Mouse (Mus musculus) liver, embryonic 16.5 days (tissue): ENCODE measurements around the gene Sox5. TPM values are rescaled to one million over a fixed set of nuclear protein-coding genes. Genes with fewer than 3 reads are reported as not detected.

ENCODE experiments used
- ATAC-seq: fragments of 200-750 bp; cut with Nextera tagmentation; 2 replicates; pipeline ENCODE4 v1.8.0; 2017; ENCODE audit warnings: low read depth, mild to moderate bottlenecking, moderate number of reproducible peaks, moderate library complexity
- H3K27ac ChIP-seq: fragments of 300-500 bp; sonication (generic); 2 replicates; pipeline ENCODE4 v1.5.1; 2014; ENCODE audit warnings: mild to moderate bottlenecking, low read length
- H3K27me3 ChIP-seq: fragments of 300-500 bp; sonication (generic); 2 replicates; pipeline ENCODE4 v1.6.1; 2014; ENCODE audit warnings: low read depth, low read length, mixed read lengths; ENCODE audit not compliant: control insufficient read depth, insufficient read depth
- H3K36me3 ChIP-seq: fragments of 300-500 bp; sonication (generic); 2 replicates; pipeline ENCODE4 v1.6.1; 2014; ENCODE audit warnings: mild to moderate bottlenecking; ENCODE audit not compliant: control insufficient read depth, insufficient read depth
- H3K4me1 ChIP-seq: fragments of 300-500 bp; sonication (generic); 2 replicates; pipeline ENCODE4 v1.6.1; 2014; ENCODE audit warnings: low read depth, low read length, mixed read lengths; ENCODE audit not compliant: control insufficient read depth
- H3K4me2 ChIP-seq: fragments of 300-500 bp; sonication (generic); 2 replicates; pipeline ENCODE4 v1.6.1; 2014; ENCODE audit warnings: low read depth, low read length, mixed read lengths
- H3K4me3 ChIP-seq: fragments of 300-500 bp; sonication (generic); 2 replicates; pipeline ENCODE4 v1.5.1; 2014; ENCODE audit warnings: low read depth, mild to moderate bottlenecking, low read length
- H3K9ac ChIP-seq: fragments of 300-500 bp; sonication (generic); 2 replicates; pipeline ENCODE4 v1.6.1; 2014; ENCODE audit warnings: low read depth, low read length
- H3K9me3 ChIP-seq: fragments of 300-500 bp; sonication (generic); replicated peaks from 2 replicates; pipeline ENCODE4 v1.6.1; 2016; ENCODE audit warnings: low read length; ENCODE audit not compliant: control insufficient read depth
- WGBS: fragments of 180-500 bp; shearing (Covaris S2); extraction: QIAGEN DNeasy Blood & Tissue Kit; methylation state at CpG from one replicate; pipeline ENCODE4 v1.1.7; 2014; ENCODE audit not compliant: insufficient replicate concordance; 5-methylcytosine and 5-hydroxymethylcytosine counted together
- polyA plus RNA-seq: library from polyadenylated mRNA; unstranded; fragments of >200 nt; fragmentation: Nextera tagmentation; extraction: Ambion mirVana; gene quantifications from 2 replicates; pipeline ENCODE4 v1.2.1, GENCODE M21; 2015

Sox5 gene
- polyA plus RNA-seq, 1 experiment from 2014 or later = 7.5 TPM

DNA sequence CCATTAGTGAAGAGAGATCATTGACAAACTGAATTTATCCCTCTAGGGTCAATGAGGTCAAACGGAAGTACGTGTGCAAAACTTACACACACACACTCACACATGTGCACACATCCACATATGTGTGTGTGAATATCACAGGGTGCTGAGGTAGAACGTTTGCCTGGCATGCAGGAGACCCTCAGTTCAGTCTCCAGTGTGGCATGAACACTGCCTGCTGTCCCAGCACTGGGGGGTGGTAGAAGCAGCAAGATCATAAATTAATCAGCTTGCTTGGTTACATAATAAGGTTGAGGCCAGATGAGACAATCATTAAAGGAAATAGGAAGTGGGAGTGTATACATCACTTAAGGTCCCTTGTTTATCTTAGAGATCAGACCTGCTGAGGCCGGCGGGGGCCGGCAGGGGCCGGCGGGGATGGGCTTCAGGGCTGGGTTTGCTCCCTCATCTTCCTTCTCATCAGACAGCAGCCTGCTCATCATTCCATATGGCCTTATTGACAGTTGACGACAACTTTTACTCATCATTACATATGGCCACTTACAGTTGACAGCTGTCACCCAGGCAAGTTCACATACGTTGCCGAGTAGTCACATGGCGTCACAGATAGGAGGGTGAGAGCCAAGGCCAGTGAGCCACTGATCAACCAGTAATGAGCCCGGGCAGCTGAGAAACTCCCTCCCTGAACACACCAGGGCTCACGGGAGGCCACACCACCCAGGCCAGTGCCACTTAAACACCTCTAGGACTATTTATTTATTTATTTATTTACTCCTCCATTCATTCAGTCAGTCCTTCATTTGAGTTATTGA is 309.5 kb downstream of the Sox5 start:
- no peak overlapping the region for H3K4me2 ChIP-seq
- no peak overlapping the region for H3K27ac ChIP-seq
- no peaks in the 10 kb centered on the region for H3K27me3 ChIP-seq
- H3K4me3 ChIP-seq = no peak overlapping the region
- H3K9ac ChIP-seq = no peak overlapping the region
- no peaks in the 10 kb centered on the region for H3K9me3 ChIP-seq
- WGBS = 38% methylated on average over 14 of the region's 14 CpGs
- no peaks in the 10 kb centered on the region for H3K36me3 ChIP-seq
- H3K4me1 ChIP-seq = no peaks in the 10 kb centered on the region
- ATAC-seq = no peak

DNA sequence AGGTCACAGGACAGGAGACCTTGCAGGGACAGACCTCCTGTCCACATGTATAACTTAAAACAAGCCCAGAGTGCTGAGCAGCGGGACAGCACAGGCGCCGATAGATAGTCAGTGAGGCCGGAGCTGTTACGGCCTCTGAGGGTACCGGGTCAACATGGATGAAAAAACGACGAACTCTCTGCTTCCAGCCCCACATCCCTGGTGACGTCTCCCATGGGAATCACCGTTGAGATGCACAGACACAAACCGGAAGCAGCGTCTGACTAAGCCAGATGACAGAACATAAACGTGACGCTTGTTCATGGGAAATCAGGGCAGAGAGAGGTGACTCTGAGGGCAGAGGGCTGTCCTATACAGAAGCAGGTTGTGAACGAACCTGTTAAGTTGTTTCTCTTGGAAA is 315.1 kb downstream of the Sox5 start:
- Histone ChIP-seq H3K9me3 (no peaks in the 10 kb centered on the region), H3K4me3 (no peak overlapping the region), H3K36me3 (no peaks in the 10 kb centered on the region), H3K9ac (no peak overlapping the region), H3K4me2 (no peak overlapping the region), H3K27ac (no peak overlapping the region), H3K27me3 (no peaks in the 10 kb centered on the region), H3K4me1 (no peaks in the 10 kb centered on the region)
- WGBS = 70% methylated on average over 15 of the region's 15 CpGs
- no peak for ATAC-seq

DNA sequence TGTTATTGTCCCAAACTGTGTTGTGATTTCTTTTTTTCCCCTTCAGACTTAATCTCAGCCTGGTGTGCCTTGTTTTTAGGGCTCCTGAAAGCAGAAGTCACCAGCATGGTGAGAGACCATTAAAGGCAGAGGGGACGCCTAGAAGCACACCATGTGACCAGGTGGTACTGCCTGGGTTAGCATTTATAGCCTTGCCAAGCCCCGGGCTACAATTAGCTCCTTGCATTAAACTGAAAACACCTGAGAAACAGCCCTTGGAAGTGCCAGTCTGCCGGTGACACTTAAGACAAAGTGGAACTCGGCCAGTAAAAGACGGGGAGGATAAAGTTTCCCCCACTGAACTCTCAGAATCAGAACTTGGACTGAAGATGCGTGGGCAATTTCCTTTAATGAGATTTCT is 318.1 kb downstream of the Sox5 start:
- no peak overlapping the region for H3K4me2 ChIP-seq
- WGBS = 63% methylated on average over 6 of the region's 6 CpGs
- no peak for ATAC-seq

DNA sequence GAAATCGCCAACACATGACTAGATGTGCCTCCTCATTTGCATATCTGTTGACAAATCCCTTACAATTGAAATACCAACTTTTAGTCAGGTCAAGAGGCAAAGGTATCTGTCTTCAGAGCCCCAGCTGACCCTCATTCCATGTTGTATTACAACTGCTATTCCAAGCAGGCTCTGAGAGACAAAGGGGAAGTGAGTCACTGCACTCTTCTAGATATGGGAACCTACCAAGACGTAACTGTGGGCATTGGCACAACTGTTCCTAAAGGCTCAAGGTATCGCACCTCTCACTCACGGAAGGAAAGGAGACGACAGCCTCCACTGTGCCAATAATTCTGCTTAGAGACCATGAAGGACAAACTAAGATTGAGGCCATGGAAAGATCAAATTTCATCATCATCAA is 318.5 kb downstream of the Sox5 start:
- H3K4me1 ChIP-seq = no peaks in the 10 kb centered on the region
- H3K4me2 ChIP-seq = no peak overlapping the region
- no peaks in the 10 kb centered on the region for H3K9me3 ChIP-seq
- H3K4me3 ChIP-seq = no peak overlapping the region
- 65% methylated on average over 5 of the region's 5 CpGs for WGBS
- ATAC-seq = no peak
- H3K27ac ChIP-seq = no peak overlapping the region
- no peaks in the 10 kb centered on the region for H3K36me3 ChIP-seq
- no peaks in the 10 kb centered on the region for H3K27me3 ChIP-seq
- H3K9ac ChIP-seq = no peak overlapping the region

More for the DNA sequence above, 318.1 kb downstream of the Sox5 start:
- H3K9me3 ChIP-seq = no peaks in the 10 kb centered on the region
- H3K27me3 ChIP-seq = no peaks in the 10 kb centered on the region
- no peak overlapping the region for H3K9ac ChIP-seq
- H3K36me3 ChIP-seq = no peaks in the 10 kb centered on the region
- no peaks in the 10 kb centered on the region for H3K4me1 ChIP-seq
- no peak overlapping the region for H3K4me3 ChIP-seq
- H3K27ac ChIP-seq = no peak overlapping the region

DNA sequence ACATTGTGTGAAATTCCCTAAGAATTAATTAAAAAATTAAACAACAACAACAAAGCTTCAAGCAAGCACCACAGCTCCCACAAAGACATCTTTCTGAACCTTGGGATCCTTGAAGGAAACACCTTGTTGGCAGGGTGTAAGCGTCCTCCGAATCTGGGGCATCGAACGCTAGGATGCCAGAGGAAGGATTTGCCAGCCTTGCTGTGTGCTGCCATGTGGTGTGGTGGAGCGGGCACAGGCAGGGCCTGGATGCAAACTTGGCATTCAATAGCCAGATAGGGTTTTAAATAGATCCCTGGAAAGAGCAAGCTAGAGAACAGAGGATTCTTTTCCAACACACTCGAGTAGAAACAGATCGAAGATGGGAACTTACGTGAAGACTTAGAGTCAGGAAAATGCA is 322.3 kb downstream of the Sox5 start:
- Histone ChIP-seq H3K27me3 (no peaks in the 10 kb centered on the region), H3K4me1 (no peaks in the 10 kb centered on the region), H3K9ac (no peak overlapping the region), H3K9me3 (no peaks in the 10 kb centered on the region), H3K4me2 (no peak overlapping the region), H3K4me3 (no peak overlapping the region), H3K27ac (no peak overlapping the region), H3K36me3 (no peaks in the 10 kb centered on the region)
- WGBS = 74% methylated on average over 8 of the region's 8 CpGs
- no peak for ATAC-seq

DNA sequence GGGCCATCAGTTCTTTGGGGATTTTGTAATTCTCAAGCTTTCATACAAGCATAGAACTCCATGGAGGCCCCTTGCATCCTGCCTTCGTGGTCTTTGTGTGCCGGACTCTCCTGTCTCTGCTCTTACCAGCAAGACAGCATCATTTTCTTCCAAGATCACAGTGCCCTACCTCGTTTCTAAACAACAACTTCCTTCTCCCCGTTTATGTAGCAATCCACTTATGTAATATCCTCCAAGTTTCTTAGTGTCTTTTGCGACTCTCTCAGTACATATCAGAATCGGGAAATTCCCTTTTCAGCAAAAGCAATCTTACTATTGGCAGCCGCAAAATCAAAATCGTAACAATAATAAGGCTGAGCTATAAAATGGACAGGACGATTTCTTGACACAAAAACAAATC is 324.3 kb downstream of the Sox5 start:
- H3K4me2 ChIP-seq = no peak overlapping the region
- 54% methylated on average over 9 of the region's 9 CpGs for WGBS
- ATAC-seq = no peak

DNA sequence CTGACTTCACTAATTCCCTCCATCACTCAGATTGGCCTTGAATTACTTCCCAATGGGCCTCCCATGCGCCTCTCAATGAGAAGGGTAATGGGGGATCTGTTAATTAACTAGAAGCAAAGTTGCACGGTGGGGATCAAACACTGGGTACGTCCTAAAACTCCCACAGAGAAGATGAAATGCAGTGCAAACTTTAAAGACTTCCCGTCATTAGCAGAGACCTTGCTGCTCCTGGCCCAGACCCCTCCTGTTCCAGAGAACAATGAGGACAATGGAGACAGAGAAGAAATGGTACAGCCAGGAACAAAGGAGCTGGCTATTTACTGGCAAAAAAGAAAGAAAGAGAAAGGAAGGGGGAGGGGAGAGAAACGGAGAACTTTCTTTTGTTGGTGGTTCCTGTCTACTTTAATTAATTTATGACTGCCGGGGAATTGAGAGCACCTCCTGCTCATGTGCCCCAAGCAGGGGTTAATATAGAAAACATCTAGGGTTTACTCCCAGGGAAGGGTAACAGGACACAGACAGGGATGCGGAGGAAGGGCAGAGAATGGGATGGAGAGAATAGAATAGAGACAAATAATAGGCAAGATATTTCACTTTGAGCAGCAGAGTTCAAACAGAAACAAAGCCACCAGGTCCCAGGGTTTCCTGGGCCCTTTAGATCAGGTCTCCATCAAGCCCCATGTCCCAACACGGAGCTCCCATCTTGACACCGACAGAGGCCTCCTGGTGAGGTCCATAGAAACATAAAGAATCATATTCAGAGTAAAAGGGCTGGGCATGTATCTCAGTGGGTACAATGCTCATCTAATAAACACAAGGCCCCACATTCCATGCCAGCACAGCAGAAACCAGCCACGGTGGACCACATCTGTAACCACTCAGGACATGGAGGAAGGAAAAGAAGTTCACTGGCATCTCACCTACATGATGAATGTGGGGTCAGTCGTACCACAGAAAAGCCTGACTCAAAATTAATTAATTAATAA is 327.2 kb downstream of the Sox5 start:
- Histone ChIP-seq H3K9me3 (no peaks in the 10 kb centered on the region), H3K4me3 (no peak overlapping the region), H3K27ac (no peak overlapping the region), H3K36me3 (no peaks in the 10 kb centered on the region), H3K9ac (no peak overlapping the region), H3K27me3 (no peaks in the 10 kb centered on the region), H3K4me1 (no peaks in the 10 kb centered on the region), H3K4me2 (no peak overlapping the region)
- 40% methylated on average over 11 of the region's 11 CpGs for WGBS
- ATAC-seq = no peak

More for the DNA sequence above, 324.3 kb downstream of the Sox5 start:
- H3K4me1 ChIP-seq = no peaks in the 10 kb centered on the region
- no peak overlapping the region for H3K27ac ChIP-seq
- no peak overlapping the region for H3K4me3 ChIP-seq
- H3K9me3 ChIP-seq = no peaks in the 10 kb centered on the region
- H3K27me3 ChIP-seq = no peaks in the 10 kb centered on the region
- no peak overlapping the region for H3K9ac ChIP-seq
- no peaks in the 10 kb centered on the region for H3K36me3 ChIP-seq

DNA sequence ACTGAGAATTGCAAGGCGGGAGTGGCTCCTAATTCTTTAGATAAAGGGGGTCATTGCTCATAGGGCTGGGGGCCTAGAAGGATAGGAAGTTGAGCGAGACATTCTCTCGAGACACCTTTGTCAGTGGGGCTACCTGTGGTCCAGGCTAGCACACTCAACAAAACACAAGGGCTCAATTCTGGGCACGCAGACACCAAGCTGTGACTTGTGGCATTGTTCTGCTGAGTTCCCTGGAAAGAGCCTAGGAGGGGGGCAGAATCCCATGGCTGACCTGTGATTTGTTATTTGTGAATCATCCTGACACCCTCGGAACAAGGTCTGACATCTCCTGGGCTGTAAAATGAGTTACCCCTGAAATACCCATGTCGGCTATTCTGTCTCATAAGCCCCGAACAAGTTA is 328.2 kb downstream of the Sox5 start:
- ATAC-seq = no peak
- Histone ChIP-seq H3K27me3 (no peaks in the 10 kb centered on the region), H3K27ac (no peak overlapping the region), H3K36me3 (no peaks in the 10 kb centered on the region), H3K4me3 (no peak overlapping the region), H3K9ac (no peak overlapping the region), H3K9me3 (no peaks in the 10 kb centered on the region), H3K4me1 (no peaks in the 10 kb centered on the region), H3K4me2 (no peak overlapping the region)
- 65% methylated on average over 7 of the region's 7 CpGs for WGBS

DNA sequence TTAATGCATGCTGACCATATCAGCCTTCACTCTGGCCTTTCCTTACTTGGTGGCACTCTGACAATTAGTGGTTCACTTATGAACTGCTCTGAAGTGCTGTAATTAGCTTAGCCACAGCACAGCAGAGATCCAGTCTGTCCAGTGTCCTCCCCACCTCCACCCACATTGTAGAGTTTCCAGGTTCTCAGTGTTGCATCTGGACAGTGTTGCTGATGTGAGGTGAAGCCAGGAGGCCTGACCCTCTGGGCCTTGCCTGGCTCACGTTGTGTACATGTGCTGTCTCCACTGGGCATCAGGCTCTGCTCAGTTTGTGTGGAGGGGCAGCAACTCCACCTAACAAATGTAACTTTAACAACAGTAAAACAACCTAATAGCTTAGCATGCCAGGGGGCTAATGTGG is 328.6 kb downstream of the Sox5 start:
- no peaks in the 10 kb centered on the region for H3K36me3 ChIP-seq
- H3K4me2 ChIP-seq = no peak overlapping the region
- no peak overlapping the region for H3K9ac ChIP-seq
- H3K27me3 ChIP-seq = no peaks in the 10 kb centered on the region
- 55% methylated on average over 1 of the region's 1 CpGs for WGBS
- no peak overlapping the region for H3K27ac ChIP-seq
- no peak overlapping the region for H3K4me3 ChIP-seq
- H3K9me3 ChIP-seq = no peaks in the 10 kb centered on the region
- ATAC-seq = no peak
- no peaks in the 10 kb centered on the region for H3K4me1 ChIP-seq
